Mouse (Mus musculus) cerebellum, adult 11 months (tissue): ENCODE measurements around the gene A630089N07Rik.
"Not testable (repeated sequence)": the region's sequence is repeated elsewhere in the genome, so short reads cannot be mapped to it uniquely, and the experiment has no call there.

Experiments
- DNase-seq: peaks from one replicate; pipeline ENCODE4 v3.0.0; 2022

A630089N07Rik gene

DNA sequence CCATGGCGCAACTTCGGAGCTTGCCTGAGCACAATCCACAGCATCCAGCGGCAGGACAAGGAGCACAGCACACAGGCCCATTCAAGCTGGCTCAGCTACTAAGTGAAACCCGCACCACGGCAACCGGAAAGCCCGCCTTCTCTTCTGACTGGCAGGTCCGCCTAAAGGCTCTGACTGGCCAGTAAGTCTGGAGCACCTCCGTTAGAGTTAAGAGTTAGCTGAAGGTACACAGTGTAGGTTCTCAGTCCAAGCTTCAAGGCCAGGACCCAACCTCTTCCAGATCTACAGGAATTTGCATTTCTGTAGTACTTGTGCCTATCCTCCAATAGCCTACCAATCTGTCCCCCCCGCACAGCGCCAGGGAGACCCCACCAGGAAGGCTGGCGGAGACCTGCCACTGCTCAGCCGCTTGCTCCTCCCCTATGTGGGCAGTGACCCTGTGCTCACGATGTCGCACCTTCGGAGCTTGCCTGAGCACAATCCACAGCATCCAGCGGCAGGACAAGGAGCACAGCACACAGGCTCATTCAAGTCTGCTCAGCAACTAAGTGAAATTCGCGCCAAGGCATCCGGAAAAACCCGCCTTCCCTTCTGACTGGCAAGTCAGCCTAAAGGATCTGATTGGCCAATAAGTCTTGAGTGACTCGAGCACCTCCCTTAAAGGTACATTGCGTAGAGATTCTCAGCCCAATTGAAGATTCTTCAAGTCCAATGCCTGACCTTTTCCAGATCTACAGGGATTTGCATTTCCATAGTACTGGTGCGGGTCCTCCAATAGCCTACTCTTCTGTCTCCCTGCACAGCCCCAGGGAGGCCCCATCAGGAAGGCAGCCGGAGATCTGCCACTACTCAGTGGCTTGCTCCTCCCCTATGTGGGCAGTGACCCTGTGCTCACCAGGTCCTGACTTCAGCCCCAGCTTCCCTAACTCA lies at the start of gene A630089N07Rik:
Gene A630089N07Rik (minus strand): TSS at position 562 of the 930 bp plus-strand sequence.
- peak; percentile 64 for DNase-seq

DNA sequence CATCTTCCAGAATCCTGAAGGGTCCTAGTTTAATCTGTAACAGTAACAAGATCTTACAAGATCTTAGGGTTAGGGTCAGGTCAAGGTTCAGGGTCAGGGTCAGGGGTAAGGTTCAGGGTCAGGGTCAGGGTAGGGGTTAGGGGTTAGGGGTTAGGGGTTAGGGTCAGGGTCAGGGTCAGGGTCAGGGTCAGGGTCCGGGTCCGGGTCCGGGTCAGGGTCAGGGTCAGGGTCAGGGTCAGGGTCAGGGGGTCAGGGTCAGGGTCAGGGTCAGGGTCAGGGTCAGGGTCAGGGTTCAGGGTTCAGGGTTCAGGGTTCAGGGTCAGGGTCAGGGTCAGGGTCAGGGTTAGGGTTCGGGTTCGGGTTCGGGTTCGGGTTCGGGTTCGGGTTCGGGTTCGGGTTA lies 24.9 kb upstream of the A630089N07Rik start:
- DNase-seq: no peak

DNA sequence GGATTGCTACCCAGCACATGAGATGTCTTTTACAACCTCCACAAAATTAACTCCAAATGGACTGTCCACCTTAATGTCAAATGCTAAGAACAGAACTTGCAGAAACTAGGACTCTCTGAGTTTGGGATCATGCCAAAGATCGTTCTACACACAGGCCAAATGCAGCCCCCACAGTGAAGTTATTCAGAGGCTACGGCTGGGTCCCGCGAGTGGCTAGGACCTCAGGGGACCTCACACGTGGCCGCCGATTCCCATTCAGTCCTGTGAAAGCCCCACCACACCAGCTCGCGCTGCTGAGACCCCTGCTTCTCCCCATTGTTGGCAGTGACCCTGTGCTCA lies 731 bp downstream of the A630089N07Rik start:
- DNase-seq: not testable (repeated sequence)

DNA sequence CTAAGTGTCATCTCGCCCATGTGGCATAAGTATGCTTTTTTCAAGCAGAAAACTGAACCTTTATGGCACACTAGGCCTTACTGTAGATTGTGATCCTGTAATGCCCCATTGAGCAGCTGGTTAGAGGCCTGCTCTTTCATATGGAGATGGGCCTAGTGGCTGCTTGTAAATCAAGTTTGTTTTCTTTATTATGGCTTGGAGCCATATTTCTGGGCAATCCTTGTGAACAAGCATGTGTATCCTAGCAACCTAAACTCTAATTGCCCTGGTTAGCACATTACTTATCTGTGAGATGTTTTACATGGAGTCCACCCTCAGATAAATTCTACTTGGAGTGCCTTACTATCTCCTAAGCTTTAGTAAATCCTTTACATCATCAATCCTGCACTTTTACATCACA lies 1.1 kb downstream of the A630089N07Rik start:
- DNase-seq: not testable (repeated sequence)

DNA sequence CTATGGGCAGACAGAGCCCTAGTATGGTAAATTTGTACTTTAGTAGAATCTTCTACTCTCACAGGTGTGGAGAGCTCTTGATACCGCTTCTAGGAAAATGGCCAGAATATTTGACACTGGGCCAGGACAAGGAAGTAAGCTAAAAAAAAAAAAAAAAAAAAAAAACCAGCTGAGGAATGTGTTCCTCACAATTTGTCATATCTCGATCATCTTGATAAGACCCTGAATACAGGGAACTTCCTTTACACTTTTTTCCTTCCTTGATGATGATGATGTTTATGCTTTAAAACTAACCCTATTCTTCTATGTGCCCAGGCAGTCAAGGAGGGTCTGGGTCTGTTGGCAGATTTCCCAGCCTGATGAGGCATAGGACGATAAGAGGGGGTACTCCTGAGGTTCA lies 2.9 kb downstream of the A630089N07Rik start:
- not testable (repeated sequence) for DNase-seq

DNA sequence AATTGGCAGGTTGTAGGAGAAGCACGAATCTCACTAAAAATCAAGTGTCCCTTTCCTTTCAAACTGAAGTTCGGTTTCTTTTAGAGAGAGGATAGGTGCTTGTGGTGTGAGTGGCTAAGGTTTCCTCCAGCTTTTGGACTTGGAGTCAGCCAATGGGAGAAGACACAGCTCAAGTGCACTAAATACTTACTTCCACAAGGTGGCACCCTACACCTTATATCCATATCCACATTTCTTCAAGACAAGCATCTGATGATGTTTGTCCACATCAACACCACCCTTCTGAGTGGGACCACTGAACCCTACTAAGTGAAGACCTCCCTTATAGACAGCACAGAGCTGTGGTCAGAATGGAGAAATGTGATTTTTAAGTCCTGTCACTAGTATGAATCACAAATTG lies 40.6 kb downstream of the A630089N07Rik start:
- DNase-seq: no peak

DNA sequence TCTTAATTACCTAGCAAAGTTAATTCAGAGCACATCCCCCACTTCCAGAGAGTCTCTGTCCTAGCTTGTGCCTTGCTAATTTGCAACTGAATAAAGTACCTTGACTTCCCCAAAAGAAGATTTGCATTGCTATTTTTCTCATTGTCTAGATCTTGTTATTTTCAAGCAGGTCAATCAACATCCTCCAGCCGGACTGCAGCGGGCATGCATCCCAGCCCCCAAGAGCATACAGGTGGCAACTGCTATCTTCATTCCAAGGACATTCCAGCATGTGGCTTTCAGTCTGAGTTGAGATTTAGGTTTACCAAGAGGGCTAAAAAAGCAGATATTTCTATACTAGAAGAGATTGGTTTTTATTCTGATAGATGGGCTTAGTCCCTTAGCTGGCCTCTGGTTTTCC lies 47.3 kb downstream of the A630089N07Rik start:
- DNase-seq: not testable (repeated sequence)

GRCm38 (mm10) chr16:98026186-98026585 lies 56.1 kb downstream of the A630089N07Rik start:
- DNase-seq: not testable (repeated sequence)

- DNase-seq: no peak
Measured at GRCm38 (mm10) chr16:98022657-98023345, 59.4 kb downstream of the A630089N07Rik start.

- DNase-seq: no peak
Measured at GRCm38 (mm10) chr16:98022081-98022480, 60.2 kb downstream of the A630089N07Rik start.

DNA sequence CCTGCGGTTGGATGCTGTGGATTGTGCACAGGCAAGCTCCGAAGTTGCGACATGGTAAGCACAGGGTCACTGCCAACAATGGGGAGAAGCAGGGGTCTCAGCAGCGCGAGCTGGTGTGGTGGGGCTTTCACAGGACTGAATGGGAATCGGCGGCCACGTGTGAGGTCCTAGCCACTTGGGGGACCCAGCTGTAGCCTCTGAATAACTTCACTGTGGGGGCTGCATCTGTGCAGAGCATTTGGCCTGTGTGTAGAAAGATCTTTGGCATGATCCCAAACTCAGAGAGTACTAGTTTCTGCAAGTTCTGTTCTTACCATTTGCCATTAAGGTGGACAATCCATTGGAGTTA lies 84.9 kb downstream of the A630089N07Rik start:
- DNase-seq: not testable (repeated sequence)

- peak; percentile 67 for DNase-seq
Measured at GRCm38 (mm10) chr16:97996616-97997382, 85.5 kb downstream of the A630089N07Rik start, which contains the start of gene B230307C23Rik. TSS of gene B230307C23Rik (plus strand) at chr16:97997315.

DNA sequence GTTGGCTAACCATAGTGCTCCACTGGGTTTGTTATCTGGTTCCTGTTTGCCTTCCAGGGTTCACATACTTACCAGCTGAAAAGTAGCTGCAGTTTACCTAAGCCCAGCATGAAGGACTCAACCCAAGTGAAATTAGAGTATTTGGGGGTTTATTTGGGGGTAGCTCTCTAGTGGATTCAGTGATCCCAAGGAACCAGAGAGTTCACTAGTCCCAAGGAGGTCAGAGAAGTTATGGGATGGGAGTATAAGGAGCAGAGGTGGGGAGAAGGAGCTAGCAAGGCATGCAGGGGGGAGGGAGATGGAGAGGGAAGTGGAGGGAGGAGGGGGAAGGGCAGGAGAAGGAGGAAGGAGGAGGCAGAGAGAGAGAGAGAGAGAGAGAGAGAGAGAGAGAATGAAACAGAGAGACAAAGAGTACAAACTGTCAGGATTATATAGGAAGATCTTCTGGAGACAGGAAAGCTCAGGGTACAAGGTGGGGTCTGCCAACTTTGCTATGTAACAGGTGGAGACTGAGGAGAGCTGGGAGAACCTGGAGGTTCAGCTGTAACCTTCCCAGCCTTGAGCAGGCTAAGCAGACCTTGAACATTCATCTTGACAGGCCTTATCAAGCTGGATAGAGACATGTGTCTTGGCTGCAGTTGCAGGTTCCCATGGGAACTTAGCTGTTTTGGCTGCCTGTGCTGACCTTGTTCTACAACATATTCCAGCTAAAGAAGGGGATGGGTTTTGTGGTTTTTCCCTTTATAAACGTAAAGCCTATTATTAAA lies 86.2 kb downstream of the A630089N07Rik start:
- DNase-seq: no peak

DNA sequence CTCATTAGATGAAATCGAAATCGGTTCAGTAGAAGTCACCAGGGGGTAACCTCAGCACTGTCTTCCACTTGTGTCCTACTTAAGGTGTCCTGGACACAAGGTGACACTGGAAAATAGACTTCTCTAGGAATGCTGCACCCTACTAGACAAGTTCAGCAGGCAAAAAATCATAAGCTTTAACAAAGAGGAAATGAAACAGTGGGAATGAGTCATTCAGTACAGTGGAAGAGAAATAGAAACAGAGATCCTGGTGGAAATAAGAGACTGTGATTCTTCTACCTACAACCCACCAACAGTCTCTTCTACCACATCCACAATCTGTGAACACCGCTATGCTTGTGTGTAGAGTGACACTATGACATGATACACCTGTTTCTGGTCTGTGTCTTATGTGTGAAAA lies 89.8 kb downstream of the A630089N07Rik start:
- not testable (repeated sequence) for DNase-seq

DNA sequence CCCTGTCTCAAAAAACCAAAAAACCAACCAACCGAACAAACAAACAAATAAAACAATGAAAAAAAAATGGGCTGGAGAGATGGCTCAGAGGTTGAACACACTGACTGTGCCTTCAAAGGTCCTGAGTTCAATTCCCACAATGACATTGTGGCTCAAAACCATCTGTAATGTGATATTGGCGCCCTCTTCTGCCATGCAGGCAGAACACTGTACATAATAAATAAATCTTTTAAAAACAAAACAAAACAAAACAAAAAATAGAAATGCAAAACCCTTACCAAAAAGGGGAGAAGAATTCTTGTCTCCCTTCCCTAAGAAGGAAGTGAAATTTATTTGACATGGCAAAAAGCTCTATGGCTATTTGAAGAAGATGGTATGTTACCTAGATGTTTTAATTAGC lies 90.7 kb downstream of the A630089N07Rik start:
- DNase-seq: no peak

DNA sequence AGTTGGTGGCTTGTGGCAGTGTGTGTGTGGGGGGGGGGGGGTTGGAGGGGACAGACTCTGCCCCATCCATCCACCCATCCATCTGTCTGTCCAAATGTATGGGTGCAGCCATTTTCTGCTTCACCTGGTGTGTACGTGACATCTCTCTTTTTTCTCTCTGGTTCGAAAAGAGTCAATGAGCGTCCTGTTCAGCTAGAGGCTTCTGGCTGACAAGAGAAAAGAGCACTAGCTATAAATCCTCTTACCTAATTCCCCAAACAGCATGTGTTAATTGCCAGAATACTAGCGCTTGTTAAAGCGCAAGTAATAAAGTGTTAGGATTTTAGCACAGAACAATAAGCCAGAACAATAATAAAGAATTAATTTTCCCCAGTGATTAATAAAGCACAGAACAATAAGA lies 97.7 kb downstream of the A630089N07Rik start:
- DNase-seq: no peak

DNA sequence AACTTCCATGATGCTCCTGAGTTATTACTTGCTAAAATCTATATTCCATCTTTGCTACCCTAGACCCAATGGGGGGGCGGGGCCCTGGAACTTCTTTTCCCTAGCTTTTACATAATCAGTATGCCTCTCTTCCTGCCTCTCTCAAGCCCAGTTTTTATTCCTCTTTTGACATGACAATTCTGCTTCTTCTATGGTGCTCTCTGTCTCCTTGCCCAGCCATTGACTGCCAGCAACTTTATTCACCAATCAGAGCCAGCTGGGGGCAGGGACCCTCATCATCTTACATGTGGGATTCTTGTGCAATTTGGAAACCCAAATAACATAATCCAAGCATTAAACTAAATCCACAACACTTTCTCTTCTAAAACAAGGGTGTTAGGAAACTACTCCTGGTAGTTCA lies 100.9 kb downstream of the A630089N07Rik start:
- no peak for DNase-seq

GRCm38 (mm10) chr16:97977722-97978121 lies 104.5 kb downstream of the A630089N07Rik start:
- DNase-seq: no peak

GRCm38 (mm10) chr16:97977277-97977676 lies 105.0 kb downstream of the A630089N07Rik start:
- no peak for DNase-seq

DNA sequence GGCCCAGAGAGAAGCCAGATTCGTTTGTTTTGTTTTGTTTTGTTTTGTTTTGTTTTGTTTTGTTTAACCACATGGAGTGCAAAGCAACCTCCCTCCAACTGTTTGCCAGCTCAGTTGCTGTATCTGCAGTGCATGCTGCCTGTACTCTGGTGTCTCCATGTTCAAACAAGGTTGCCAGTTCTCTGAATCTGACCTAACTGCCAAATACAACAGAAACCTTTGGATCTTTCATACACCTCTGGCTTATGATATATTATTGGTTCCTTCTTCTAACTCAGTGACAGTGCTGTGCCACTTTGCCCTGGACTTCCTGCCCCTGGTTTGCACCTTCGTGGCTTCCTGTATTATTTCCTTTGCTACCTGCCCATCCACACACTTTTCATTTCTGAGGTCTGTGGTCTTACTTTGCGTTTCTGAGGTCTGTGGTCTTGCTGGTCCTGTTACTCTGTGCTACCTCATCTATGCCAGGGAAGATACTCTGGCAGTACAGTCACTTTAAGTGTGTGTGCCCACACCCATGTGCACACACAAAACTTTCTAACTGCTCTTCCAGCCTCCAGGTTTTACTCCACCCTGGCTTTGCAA lies 118.2 kb downstream of the A630089N07Rik start:
- no peak for DNase-seq

GRCm38 (mm10) chr16:97962151-97962948 lies 119.9 kb downstream of the A630089N07Rik start, which contains the start of the genes C2cd2 and Zbtb21:
TSS of gene C2cd2 (minus strand) at chr16:97962598.
TSS of gene Zbtb21 (minus strand) at chr16:97962622.
- DNase-seq: peak; percentile 98
